Mouse (Mus musculus) brain, embryonic 14.5 days (tissue): Measurements from ENCODE around the gene Inpp4a.

Experiments used
- CTCF ChIP-seq: fragments of 200-500 bp; IDR thresholded peaks from 2 replicates; pipeline ENCODE4 v1.5.1; 2012; ENCODE audit warnings: inconsistent platforms, mild to moderate bottlenecking, moderate library complexity, borderline replicate concordance; ENCODE audit not compliant: insufficient read depth, insufficient read length; ENCODE audit errors: extremely low read depth
- POLR2A ChIP-seq: fragments of 200-500 bp; IDR thresholded peaks from 2 replicates; pipeline ENCODE4 v1.6.1; 2012; ENCODE audit warnings: mild to moderate bottlenecking, inconsistent platforms, borderline replicate concordance; ENCODE audit not compliant: poor library complexity, insufficient read depth, insufficient read length, severe bottlenecking; ENCODE audit errors: extremely low read depth

DNA sequence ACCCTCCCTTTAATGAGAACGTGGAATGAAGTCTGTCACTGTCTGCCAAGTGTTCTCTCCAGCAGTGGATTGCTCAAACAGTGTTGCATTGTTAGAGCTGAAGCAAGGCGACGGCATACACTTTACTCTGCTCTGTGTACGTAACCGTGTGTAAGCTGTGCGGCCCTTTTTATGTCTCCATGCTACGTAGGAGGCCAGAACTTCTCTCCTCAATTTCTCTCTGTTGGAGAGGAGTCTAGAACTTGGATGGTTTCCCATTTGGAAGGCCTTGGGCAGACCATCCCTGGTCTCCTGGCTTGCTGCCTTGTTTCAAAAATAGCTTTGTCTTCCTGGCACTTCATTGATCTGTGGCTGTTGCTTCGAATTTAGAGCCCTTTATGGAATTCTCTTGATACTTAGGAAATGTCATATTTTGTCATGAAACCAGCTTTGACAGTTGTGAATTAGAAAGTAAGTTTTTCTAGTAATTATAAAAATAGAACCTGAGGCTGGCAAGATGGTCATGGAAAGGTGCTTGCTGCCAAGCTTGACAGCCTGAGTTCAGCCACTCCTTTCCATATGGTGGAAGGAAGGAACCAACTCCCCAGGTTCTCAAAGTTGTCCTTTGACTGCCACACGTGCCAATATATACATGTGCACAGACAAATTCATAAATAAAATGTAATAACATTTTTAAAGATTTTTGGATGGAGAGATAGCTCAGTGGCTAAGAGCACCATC, 47.9 kb downstream of the Inpp4a start:
- TF ChIP-seq CTCF (no peak), POLR2A (no peak)
